Mouse (Mus musculus): ENCODE data around the gene Ror1. TPM values are rescaled to one million over a fixed set of nuclear protein-coding genes. Genes with fewer than 3 reads are reported as not detected.

Gene Ror1
- total RNA-seq, 4 experiments from 2014 or later = 0.52 to 0.83 (median 0.64) TPM

- no peak for DNase-seq (ENCODE audit: low spot score in 2 of 2)
Measured at GRCm38 (mm10) chr4:100446897-100447296, 351.3 kb downstream of the Ror1 start.

- DNase-seq (ENCODE audit: low spot score in 2 of 2) = no peak
Measured at GRCm38 (mm10) chr4:100462493-100463120, 367.0 kb downstream of the Ror1 start.

GRCm38 (mm10) chr4:100478592-100479321, 383.2 kb downstream of the Ror1 start, which contains the start of gene Ube2u:
TSS of gene Ube2u (plus strand) at chr4:100478849.
- no peak for DNase-seq (ENCODE audit: low spot score in 2 of 2)

- no peak for DNase-seq (ENCODE audit: low spot score in 2 of 2)
Measured at GRCm38 (mm10) chr4:100488447-100488846, 392.9 kb downstream of the Ror1 start.

Other genes starting within 250 kb of the Ror1 start
- 1,000 to 10,000 TPM; 1,246 to 1,471 (median 1,386) TPM for gene Pgm1, start 166.4 kb upstream of the Ror1 start, total RNA-seq (2022)
- gene Itgb3bp, start 166.0 kb upstream of the Ror1 start, total RNA-seq (2022) = 1 to 10 TPM; 3.4 to 7.5 (median 5.4) TPM

All from gastrocnemius, adult 8-10 months (tissue).